Mouse (Mus musculus): Measurements from ENCODE around the gene Serhl. TPM values are rescaled to one million over a fixed set of nuclear protein-coding genes. Genes with fewer than 3 reads are reported as not detected.

Gene Serhl
- polyA plus RNA-seq, 1 experiment, result 3.2 TPM

DNA sequence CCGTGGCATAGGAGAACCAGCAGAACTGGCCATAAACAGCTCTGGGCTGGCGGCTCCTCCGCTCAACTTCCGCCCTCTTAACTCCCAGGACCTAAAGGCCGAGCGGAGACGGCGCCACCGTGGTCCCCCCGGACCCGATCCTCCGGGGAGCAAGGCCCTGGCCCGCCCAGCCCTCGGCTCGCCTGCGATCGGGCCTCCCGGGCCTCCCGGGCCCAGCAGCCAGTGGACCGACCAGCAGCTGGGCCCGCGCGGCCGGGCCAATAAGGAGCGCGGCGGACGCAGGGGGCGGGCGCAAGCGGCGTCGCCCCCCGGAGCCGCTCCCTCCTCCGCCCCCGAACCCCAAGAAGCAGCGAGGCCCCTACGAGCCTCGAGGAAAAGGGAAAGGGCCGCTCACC, 59.5 kb downstream of the Serhl start:
- no peak for TF ChIP-seq GATA1 (IDR thresholded peaks at IDR 0.05; ENCODE audit: low read length)

DNA sequence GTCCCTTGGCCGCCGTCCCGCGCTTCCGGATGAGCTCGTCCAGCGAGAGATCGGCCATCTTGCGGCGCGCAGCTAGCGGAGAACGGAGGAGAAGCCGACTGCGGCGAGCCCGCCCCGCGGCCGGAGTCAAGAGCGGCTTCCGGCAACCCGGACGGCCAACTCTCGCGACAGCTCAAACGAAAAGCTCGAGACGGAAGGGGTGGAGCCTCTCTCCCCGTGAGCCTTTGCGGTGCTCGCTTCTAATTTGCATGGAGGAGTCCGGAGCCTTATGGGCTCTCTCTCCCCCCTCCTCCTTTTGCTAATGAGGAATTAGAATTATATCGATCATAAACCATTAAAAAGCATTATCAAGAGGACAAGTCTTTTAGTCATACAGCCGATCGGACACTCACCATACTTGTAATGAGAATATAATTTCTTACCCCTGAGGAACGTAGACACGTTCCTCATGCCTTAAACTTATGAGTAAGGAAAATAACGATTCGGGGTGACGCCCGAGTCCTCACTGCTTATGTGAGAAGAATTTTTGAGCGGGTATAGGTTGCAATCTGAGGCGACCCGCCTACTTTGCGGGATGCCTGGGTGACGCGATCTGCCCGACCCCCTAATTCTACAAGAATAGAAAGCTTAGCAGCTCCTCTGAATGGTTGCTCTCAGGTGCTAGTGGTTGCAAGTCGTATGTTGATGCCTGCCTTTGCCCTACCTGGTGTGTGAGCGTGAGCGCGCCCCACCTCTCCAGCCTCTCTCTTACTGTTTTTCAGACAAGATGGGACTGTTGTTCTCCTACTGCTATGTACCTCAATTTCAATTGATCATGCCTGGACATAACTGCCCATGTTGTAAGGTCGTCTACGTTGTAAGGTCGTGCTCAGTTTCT, 60.1 kb downstream of the Serhl start, which contains the start of gene Poldip3:
Gene Poldip3 (minus strand): TSS at position 189 of the 877 bp plus-strand sequence.
- TF ChIP-seq GATA1 (IDR thresholded peaks at IDR 0.05; ENCODE audit: low read length), result no peak

DNA sequence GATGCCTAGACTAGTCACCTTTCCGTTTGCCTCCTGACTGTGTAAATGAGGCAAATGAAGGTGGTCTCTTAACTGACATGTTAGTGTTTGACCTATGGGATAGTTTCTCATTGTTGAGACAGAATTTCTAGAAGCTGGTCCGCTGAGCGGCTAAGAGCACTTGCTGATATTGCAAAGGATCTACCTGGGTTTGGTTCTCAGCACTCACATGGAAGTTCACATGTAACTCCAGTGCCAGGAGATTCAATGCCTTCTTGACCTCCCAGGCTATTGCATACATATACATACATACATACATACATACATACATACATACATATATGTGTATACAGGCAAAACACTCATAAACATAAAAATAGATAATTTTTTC, 60.8 kb downstream of the Serhl start:
- no peak for TF ChIP-seq GATA1 (IDR thresholded peaks at IDR 0.05; ENCODE audit: low read length)

DNA sequence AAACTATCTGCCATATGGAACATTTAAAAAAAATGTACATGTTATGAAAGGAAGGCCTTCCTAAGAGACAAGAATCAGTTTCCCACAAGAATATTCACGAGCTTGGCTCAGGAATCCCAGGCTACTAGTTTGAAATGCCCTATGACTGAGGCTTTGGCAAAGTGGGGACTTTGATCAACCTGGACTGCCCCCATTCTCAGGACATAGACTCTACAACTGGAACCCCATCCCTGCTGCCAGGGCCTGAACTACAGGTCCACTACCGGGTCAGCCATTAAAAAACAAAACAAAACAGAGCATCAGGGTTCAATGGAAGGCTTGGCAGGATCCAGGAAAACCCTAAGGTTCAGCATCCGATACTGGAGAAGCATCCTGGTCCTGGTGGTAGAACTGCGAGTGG, 61.4 kb downstream of the Serhl start:
- TF ChIP-seq GATA1 (IDR thresholded peaks at IDR 0.05; ENCODE audit: low read length), result no peak

GRCm38 (mm10) chr15:83154309-83154708, 65.0 kb downstream of the Serhl start:
- TF ChIP-seq GATA1 (IDR thresholded peaks at IDR 0.05; ENCODE audit: low read length), result no peak

GRCm38 (mm10) chr15:83155672-83156419, 66.5 kb downstream of the Serhl start:
- TF ChIP-seq GATA1 (IDR thresholded peaks at IDR 0.05; ENCODE audit: low read length), result no peak

DNA sequence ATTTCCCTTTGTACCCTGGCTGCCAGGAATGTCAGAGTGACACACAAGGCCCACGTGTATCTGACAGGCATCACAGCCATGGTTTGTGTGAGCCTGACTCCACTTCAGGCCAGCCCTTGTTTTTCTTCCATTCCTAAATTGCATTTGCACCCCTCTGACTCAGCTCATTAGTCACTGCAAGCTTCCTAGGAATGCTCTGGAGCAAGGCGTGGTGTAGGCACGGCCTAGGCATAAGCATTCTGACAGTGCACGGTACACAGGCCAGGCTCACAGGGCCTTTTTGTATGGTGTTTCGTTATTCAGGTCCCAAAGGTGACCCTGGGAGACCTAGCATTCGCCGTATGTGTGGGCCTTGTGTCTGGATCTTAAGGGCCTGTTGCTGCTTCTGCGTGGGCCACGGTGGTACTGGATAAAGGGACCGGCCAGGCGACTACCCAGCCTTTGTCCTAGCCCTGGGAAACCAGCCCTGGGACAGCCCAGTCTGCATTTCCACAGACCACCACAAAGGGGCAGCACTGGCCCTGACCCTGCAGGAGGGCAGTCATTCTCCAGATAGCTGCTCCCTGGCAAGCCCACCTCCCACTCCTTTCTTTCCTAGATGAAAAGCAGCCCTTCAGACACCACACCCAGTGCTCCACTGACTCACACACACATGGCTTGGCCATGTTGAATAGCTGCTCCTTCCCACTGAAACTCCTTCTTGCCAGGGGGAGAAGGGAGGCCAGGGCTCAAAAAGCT, 67.8 kb downstream of the Serhl start:
- TF ChIP-seq GATA1 (IDR thresholded peaks at IDR 0.05; ENCODE audit: low read length), result no peak

GRCm38 (mm10) chr15:83157667-83158064, 68.4 kb downstream of the Serhl start:
- no peak for TF ChIP-seq GATA1 (IDR thresholded peaks at IDR 0.05; ENCODE audit: low read length)

GRCm38 (mm10) chr15:83158587-83159160, 69.4 kb downstream of the Serhl start:
- TF ChIP-seq GATA1 (IDR thresholded peaks at IDR 0.05; ENCODE audit: low read length), result no peak

DNA sequence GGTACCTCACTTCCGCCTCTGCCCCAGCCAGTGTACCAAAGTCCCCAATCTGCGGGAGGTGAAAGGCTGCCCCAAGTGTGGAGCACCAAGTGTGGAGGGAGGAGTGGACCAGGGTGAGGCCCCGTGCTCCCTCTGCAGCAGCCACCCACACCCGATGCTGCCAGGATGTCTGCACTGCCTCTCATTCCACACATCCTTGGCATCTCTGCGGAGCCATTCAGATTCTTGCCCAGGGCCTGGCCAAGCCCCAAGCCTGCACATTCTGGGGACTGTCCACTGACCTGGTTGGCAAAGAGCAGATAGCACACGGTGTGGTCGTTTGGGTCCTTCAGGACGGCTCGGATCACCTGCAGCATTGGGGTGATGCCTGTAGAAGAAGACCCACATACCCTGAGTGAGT, 70.5 kb downstream of the Serhl start:
- no peak for TF ChIP-seq GATA1 (IDR thresholded peaks at IDR 0.05; ENCODE audit: low read length)

- no peak for TF ChIP-seq GATA1 (IDR thresholded peaks at IDR 0.05; ENCODE audit: low read length)
These were observed 71.3 kb downstream of the Serhl start for GRCm38 (mm10) chr15:83160561-83160960.

DNA sequence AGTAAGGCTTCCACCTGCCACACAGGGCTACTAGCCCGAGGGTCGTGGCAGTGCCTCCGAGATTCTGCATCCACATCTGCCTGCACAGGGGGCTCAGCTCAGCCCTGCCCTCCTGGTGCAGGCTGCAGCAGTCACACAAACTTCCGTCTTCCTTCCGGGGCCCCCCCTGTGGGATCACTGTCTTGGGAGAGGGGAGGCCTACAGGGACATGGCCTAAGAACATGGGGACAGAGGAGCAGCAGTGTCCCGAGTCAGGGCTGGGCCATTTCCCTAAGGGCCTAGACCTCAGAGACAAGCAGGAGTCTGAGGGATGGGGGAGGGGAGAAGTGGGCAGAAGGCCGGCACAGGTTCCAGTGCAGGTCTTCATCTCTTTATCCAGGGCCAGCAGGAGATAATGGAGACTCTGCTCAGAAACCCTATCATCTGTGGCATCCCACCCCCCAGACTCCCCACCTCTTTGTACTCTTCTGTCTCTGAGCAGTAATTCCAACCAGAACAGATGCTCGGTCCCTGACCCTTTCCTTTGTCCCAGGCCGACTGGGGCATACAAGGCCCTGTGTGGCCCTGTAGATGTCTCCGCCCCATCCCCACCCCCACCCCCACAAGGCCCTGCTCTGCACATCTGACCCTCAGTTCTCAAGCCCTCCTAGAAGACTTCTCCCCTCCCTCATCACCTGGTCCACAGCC, 71.9 kb downstream of the Serhl start:
- no peak for TF ChIP-seq GATA1 (IDR thresholded peaks at IDR 0.05; ENCODE audit: low read length)

- TF ChIP-seq GATA1 (IDR thresholded peaks at IDR 0.05; ENCODE audit: low read length), result no peak
These were observed 72.7 kb downstream of the Serhl start for GRCm38 (mm10) chr15:83162001-83162400.

DNA sequence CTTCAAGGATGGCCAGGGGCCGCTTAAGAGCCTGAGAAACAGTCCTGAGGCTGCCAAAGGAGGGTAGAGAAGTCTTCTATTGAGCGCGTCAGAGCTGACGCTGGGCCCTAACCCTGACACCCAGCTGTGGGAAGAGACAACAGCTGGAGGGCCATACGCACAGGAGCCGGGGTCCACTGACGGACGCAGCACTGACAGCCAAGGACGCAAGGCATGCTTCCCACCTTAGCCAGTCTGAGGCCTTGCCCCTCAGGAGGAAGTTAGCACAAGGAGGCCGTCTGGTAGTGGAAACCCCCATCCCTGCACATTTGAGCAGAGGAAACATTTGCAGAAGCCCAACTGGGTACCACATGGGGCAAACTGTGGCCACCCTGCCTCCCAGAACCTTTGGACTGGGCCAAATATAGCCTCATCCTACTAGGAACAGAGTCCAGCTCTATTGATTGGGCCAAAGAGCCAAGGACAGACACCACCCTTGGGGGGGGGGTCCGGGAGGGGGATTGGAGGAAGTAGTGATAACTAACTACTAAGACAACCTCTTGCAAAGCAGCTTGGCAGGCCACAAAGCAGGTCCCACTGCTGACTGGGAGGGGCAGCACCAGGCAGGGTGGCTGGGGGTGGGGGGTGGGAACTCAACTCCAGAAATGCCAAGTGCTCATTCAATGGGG, 73.6 kb downstream of the Serhl start:
- no peak for TF ChIP-seq GATA1 (IDR thresholded peaks at IDR 0.05; ENCODE audit: low read length)
